Mouse (Mus musculus) right cerebral cortex, postnatal 36 days (tissue): ENCODE data around the gene B3gnt2.
"Not testable (repeated sequence)": the region's sequence is repeated elsewhere in the genome, so short reads cannot be mapped to it uniquely, and the experiment has no call there.

Source experiments
- DNase-seq, 2 experiments: peaks; one replicate each; pipeline ENCODE4 v3.0.0; 2022; ENCODE audit warnings: low spot score in 2 of 2, mixed read lengths in 1 of 2

The B3gnt2 gene

GRCm38 (mm10) chr11:22777531-22777930 is 83.2 kb downstream of the B3gnt2 start:
- DNase-seq: no peak

- no peak for DNase-seq
Observed at GRCm38 (mm10) chr11:22774821-22775220, 85.9 kb downstream of the B3gnt2 start.

GRCm38 (mm10) chr11:22766238-22766637 is 94.5 kb downstream of the B3gnt2 start:
- DNase-seq: no peak

GRCm38 (mm10) chr11:22765425-22765824 is 95.3 kb downstream of the B3gnt2 start:
- no peak for DNase-seq

- DNase-seq: no peak
Observed at GRCm38 (mm10) chr11:22763556-22764295, 97.0 kb downstream of the B3gnt2 start.

- DNase-seq: no peak
Observed at GRCm38 (mm10) chr11:22763055-22763454, 97.7 kb downstream of the B3gnt2 start.

GRCm38 (mm10) chr11:22762236-22762927 is 98.4 kb downstream of the B3gnt2 start:
- DNase-seq: no peak

- DNase-seq: no peak
Observed at GRCm38 (mm10) chr11:22759783-22760182, 101.0 kb downstream of the B3gnt2 start.

- no peak for DNase-seq
Observed at GRCm38 (mm10) chr11:22756168-22756980, 104.4 kb downstream of the B3gnt2 start.

DNA sequence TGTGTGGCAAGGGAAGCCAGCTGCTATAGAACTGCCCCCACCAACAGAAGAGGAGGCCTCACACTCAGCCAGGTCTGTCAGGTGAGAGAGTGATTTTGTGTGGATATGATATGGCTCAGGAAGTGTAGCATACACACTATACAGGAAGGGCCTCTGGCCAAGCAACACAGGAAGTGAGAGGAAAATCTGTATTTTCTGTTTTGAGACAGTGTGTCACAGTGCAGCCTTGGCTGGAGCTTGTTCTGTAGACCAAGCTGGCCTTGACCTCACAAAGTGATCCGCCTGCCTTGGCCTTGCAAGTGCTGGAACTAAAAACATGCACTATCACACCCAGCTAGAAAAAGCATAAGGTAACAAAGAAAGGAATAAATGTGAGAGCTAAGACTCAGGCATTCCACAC is 105.6 kb downstream of the B3gnt2 start:
- no peak for DNase-seq

GRCm38 (mm10) chr11:22752596-22752995 is 108.2 kb downstream of the B3gnt2 start:
- no peak for DNase-seq

DNA sequence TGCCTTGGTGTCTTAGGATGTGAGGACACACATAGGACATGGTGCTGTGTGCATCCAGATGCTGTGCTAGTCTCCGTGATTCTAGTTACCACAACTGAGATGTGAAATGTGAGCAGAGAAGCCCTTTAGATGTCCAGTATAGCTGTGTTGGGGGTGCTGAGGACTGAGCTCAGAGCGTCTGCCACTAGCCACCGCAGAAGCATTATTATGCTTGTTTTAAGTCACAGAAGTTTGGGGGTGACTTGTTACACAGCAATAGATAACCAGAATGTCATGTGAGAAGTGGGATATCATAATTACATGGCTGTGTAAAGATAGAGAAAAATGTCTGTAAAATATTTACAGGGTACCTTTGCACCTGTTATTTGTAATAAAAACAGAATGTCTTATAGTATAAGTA is 109.2 kb downstream of the B3gnt2 start:
- no peak for DNase-seq

GRCm38 (mm10) chr11:22747406-22747805 is 113.4 kb downstream of the B3gnt2 start:
- DNase-seq: no peak

GRCm38 (mm10) chr11:22745356-22745755 is 115.4 kb downstream of the B3gnt2 start:
- no peak for DNase-seq

- no peak for DNase-seq
Observed at GRCm38 (mm10) chr11:22743561-22744269, 117.0 kb downstream of the B3gnt2 start.

DNA sequence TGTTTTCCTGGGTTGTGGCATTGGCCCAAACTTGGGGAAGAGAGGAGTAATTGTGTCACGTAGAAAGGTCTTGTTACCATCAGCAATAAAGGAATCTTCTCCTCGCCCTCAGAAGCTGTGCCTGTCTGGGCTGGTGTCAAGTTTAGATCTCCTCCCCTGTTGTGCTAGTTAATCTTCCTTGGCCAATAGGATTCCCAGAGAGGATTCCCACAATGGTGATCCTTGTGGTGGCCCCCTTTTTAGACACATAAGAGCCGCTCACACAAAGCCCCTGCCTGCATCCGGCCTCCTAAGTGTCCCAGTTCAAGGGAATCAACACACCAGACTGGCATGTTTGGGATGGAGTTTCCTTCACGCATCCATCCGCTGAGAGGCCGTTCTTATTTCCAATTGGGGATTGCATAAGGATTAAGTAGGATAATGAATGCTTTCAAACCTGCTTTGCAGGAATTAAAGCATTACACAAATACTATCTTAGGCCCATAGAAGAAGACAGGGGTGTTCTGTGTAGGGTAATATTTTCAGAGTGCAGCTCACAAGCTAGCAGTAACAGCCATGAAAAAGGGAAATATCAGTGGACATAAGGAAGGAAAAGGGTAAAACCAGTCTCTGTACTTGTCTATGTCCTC is 118.6 kb downstream of the B3gnt2 start:
- no peak for DNase-seq

DNA sequence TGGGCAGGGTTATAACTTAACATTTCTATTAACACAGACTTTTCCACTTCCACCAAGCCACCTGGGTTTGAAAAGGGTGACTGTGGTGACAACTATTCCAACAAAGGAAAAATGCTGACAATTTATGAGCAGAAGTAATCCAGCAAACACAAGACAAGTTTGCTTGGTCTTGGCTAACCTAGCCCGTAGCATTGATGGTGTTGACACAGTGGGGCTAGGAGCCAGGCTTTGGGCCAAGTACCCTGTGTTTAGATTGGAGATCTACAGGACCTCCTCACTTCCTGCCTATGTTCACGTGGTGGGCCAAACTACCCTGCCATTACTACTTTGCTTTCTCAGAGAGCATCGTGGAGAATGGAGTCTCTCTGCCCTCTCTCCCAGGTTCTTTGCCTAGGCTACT is 119.3 kb downstream of the B3gnt2 start:
- DNase-seq: no peak

GRCm38 (mm10) chr11:22739497-22740288 is 121.1 kb downstream of the B3gnt2 start:
- no peak for DNase-seq

GRCm38 (mm10) chr11:22736521-22737225 is 124.1 kb downstream of the B3gnt2 start:
- no peak for DNase-seq

DNA sequence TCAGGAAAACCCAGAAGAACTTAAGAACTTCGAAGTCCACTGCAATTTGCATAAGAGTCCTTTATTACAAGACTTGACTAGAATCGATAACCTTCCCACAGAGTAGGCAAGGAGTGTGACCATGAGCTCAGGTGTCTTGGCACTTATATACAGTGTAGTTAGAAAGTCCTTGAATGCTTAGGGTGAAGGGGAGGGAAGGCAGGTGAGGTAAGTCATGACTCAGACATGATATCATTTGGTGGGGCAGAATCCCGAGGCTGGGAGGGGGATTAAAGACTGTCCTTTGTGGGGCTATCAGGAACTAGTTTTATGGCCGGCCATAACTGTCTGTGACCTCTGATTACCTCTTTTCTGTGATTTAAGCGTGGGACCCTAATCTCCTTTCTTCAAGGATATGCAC is 125.6 kb downstream of the B3gnt2 start:
- DNase-seq: not testable (repeated sequence)
